Mouse (Mus musculus) cerebellum, postnatal 25 days (tissue): ENCODE measurements around the gene Gm9903.
A peak's percentile ranks its signal among the peaks of the same experiment; 100 is the strongest.

Experiments
- DNase-seq, 2 experiments: peaks; one replicate each; pipeline ENCODE4 v3.0.0; 2021; ENCODE audit warnings: mixed read lengths in 2 of 2

Gm9903 gene

GRCm38 (mm10) chr5:33651017-33651416, 21.3 kb downstream of the Gm9903 start:
- no peak for DNase-seq

- DNase-seq, result no peak
Measured at GRCm38 (mm10) chr5:33651541-33651920, 21.8 kb downstream of the Gm9903 start.

GRCm38 (mm10) chr5:33651921-33652782, 22.4 kb downstream of the Gm9903 start, which contains the start of gene Slbp:
Gene Slbp (minus strand): TSS chr5:33652574.
- DNase-seq, result peak; percentile 96 to 97

GRCm38 (mm10) chr5:33652783-33653173, 23.1 kb downstream of the Gm9903 start:
- no peak for DNase-seq

GRCm38 (mm10) chr5:33654424-33654823, 24.7 kb downstream of the Gm9903 start:
- peak in 1 of 2 experiments; percentile 27 for DNase-seq

- peak in 1 of 2 experiments; percentile 17 for DNase-seq
Measured at GRCm38 (mm10) chr5:33655251-33655840, 25.6 kb downstream of the Gm9903 start.

GRCm38 (mm10) chr5:33656739-33657138, 27.0 kb downstream of the Gm9903 start:
- no peak for DNase-seq

GRCm38 (mm10) chr5:33657251-33657786, 27.6 kb downstream of the Gm9903 start:
- no peak for DNase-seq

GRCm38 (mm10) chr5:33657787-33658663, 28.3 kb downstream of the Gm9903 start, which contains the start of the genes Tacc3 and Tmem129:
Gene Tacc3 (plus strand): TSS chr5:33658128.
Gene Tmem129 (minus strand): TSS chr5:33658416.
- peak; percentile 98 to 99 for DNase-seq

- no peak for DNase-seq
Measured at GRCm38 (mm10) chr5:33658664-33659050, 28.9 kb downstream of the Gm9903 start.

- peak in 1 of 2 experiments; percentile 24 for DNase-seq
Measured at GRCm38 (mm10) chr5:33668223-33668622, 38.5 kb downstream of the Gm9903 start.

GRCm38 (mm10) chr5:33671659-33672058, 41.9 kb downstream of the Gm9903 start:
- DNase-seq, result no peak

GRCm38 (mm10) chr5:33674439-33674838, 44.7 kb downstream of the Gm9903 start:
- DNase-seq, result peak in 1 of 2 experiments; percentile 44

- DNase-seq, result peak; percentile 46 to 72
Measured at GRCm38 (mm10) chr5:33675964-33676363, 46.2 kb downstream of the Gm9903 start.

GRCm38 (mm10) chr5:33678244-33678643, 48.5 kb downstream of the Gm9903 start:
- no peak for DNase-seq

- DNase-seq, result no peak
Measured at GRCm38 (mm10) chr5:33681044-33681443, 51.3 kb downstream of the Gm9903 start.
